In genomic region chr11:62103380-62103911, GRCm38 (mm10) we compare ENCODE assay signal across 11 mouse cellular contexts.
DNase-seq lines count a peak whose midpoint lies in the region; ATAC-seq and TF ChIP-seq lines count a peak whose summit lies in the region.
"Had no signal": no experiment of that assay in that cellular context is flagged by ENCODE, and none has a peak within 500 bp of the region (broad histone marks: within the 10 kb centered on the region; RNA-seq: fewer than 3 reads in every experiment).

No protein-coding gene starts in this region.

- H3K9me3 ChIP-seq in intestine, embryonic 16.5 days (ENCODE audit: control insufficient read depth, low read length), result no peaks in the 10 kb centered on the region
- no peaks in the 10 kb centered on the region for H3K9me3 ChIP-seq in intestine, postnatal 0 days (ENCODE audit: control insufficient read depth)
- H3K9me3 ChIP-seq in megakaryocyte, embryonic 14.5 days, result no peaks in the 10 kb centered on the region
- no peaks in the 10 kb centered on the region for H3K9me3 ChIP-seq in stomach, postnatal 0 days (ENCODE audit: control insufficient read depth, low read length)
- H3K9me3 ChIP-seq: midbrain, embryonic 10.5 days had no signal

- ATAC-seq in intestine, embryonic 16.5 days, result peak; percentile 28; the same call in 1 of the 2 replicates
- ATAC-seq in intestine, postnatal 0 days, result no peak
- peak; percentile 37; the same call in 1 of the 2 replicates for ATAC-seq in granulocyte monocyte progenitor cell, adult 5-6 weeks (replicated peaks; ENCODE audit: poor library complexity, severe bottlenecking)
- no peak for ATAC-seq in stomach, postnatal 0 days (ENCODE audit: low FRiP score, low TSS enrichment)
- ATAC-seq: forebrain, postnatal 0 days had no signal

- peak; percentile 79 for DNase-seq in MEL-GATA-1-ER (ENCODE audit: extremely low read depth, low read depth)
- DNase-seq in cerebellum, postnatal 14 days, result no peak
- no peak for DNase-seq in stomach, postnatal 0 days (ENCODE audit: low spot score)
- DNase-seq: cerebellum, adult 8-10 months; forebrain, postnatal 0 days; kidney, adult 18-20 months had no signal

- TF ChIP-seq CTCF in intestine, postnatal 0 days (IDR thresholded peaks at IDR 0.05; ENCODE audit: low read depth), result no peak
- no peak for TF ChIP-seq CTCF in stomach, postnatal 0 days (IDR thresholded peaks at IDR 0.05; ENCODE audit: low read depth)

- no peak for TF ChIP-seq EP300 in stomach, postnatal 0 days (optimal IDR thresholded peaks at IDR 0.05)

- 31% methylated on average over 3 of the region's 3 CpGs for WGBS in intestine, embryonic 16.5 days
- WGBS in intestine, postnatal 0 days, result 26% methylated on average over 3 of the region's 3 CpGs
- 47% methylated on average over 3 of the region's 3 CpGs for WGBS in stomach, postnatal 0 days

- no peak overlapping the region for H3K9ac ChIP-seq in intestine, embryonic 16.5 days (ENCODE audit: low read depth, low read length)
- H3K9ac ChIP-seq in intestine, postnatal 0 days (ENCODE audit: low read depth, low read length), result no peak overlapping the region
- H3K9ac ChIP-seq in stomach, postnatal 0 days (ENCODE audit: low read length), result no peak overlapping the region
- H3K9ac ChIP-seq: forebrain, postnatal 0 days had no signal

- no peak overlapping the region for H3K4me2 ChIP-seq in intestine, embryonic 16.5 days (ENCODE audit: low read depth, low read length)
- no peak overlapping the region for H3K4me2 ChIP-seq in intestine, postnatal 0 days (replicated peaks; ENCODE audit: low read depth)
- no peak overlapping the region for H3K4me2 ChIP-seq in stomach, postnatal 0 days (replicated peaks; ENCODE audit: low read depth)

- no peak overlapping the region for H3K27ac ChIP-seq in intestine, embryonic 16.5 days (ENCODE audit: low read length)
- H3K27ac ChIP-seq in intestine, postnatal 0 days (ENCODE audit: low read depth, low read length), result no peak overlapping the region
- H3K27ac ChIP-seq in stomach, postnatal 0 days (replicated peaks), result no peak overlapping the region
- H3K27ac ChIP-seq: midbrain, embryonic 10.5 days had no signal

- no peaks in the 10 kb centered on the region for H3K27me3 ChIP-seq in intestine, embryonic 16.5 days (replicated peaks; ENCODE audit: control insufficient read depth, insufficient read depth, low read length)
- H3K27me3 ChIP-seq in intestine, postnatal 0 days (replicated peaks; ENCODE audit: control insufficient read depth, insufficient read depth, low read length), result no peaks in the 10 kb centered on the region
- H3K27me3 ChIP-seq in megakaryocyte, embryonic 14.5 days (replicated peaks), result no peaks in the 10 kb centered on the region
- no peaks in the 10 kb centered on the region for H3K27me3 ChIP-seq in stomach, postnatal 0 days (ENCODE audit: control insufficient read depth, insufficient read depth, low read length)

- no peaks in the 10 kb centered on the region for H3K36me3 ChIP-seq in intestine, embryonic 16.5 days (ENCODE audit: control insufficient read depth, insufficient read depth, low read length)
- no peaks in the 10 kb centered on the region for H3K36me3 ChIP-seq in intestine, postnatal 0 days (ENCODE audit: control insufficient read depth, insufficient read depth)
- H3K36me3 ChIP-seq in megakaryocyte, embryonic 14.5 days (replicated peaks; ENCODE audit: low read length), result peaks cover 16% of the 10 kb centered on the region
- no peaks in the 10 kb centered on the region for H3K36me3 ChIP-seq in stomach, postnatal 0 days (ENCODE audit: control insufficient read depth, insufficient read depth, low read length)
- H3K36me3 ChIP-seq: midbrain, embryonic 10.5 days had no signal

- peaks cover 10% of the 10 kb centered on the region for H3K4me1 ChIP-seq in intestine, embryonic 16.5 days (ENCODE audit: control insufficient read depth, insufficient read depth, low read length)
- no peaks in the 10 kb centered on the region for H3K4me1 ChIP-seq in intestine, postnatal 0 days (replicated peaks; ENCODE audit: control insufficient read depth, insufficient read depth, low read length)
- H3K4me1 ChIP-seq in megakaryocyte, embryonic 14.5 days, result peaks cover 82% of the 10 kb centered on the region
- H3K4me1 ChIP-seq in stomach, postnatal 0 days (replicated peaks; ENCODE audit: control insufficient read depth, insufficient read depth), result no peaks in the 10 kb centered on the region

- no peak overlapping the region for H3K4me3 ChIP-seq in intestine, embryonic 16.5 days (ENCODE audit: low read length)
- H3K4me3 ChIP-seq in intestine, postnatal 0 days (ENCODE audit: low read depth, low read length), result no peak overlapping the region
- peak overlapping the region; percentile 81 for H3K4me3 ChIP-seq in megakaryocyte, embryonic 14.5 days (replicated peaks)
- H3K4me3 ChIP-seq in stomach, postnatal 0 days (ENCODE audit: low read depth, low read length), result no peak overlapping the region
- H3K4me3 ChIP-seq: midbrain, embryonic 10.5 days had no signal

Comparison
In these comparisons a context has a peak if more than half of its experiments do, and no peak if none do; other contexts are left out.
1. ATAC-seq: peak in intestine, embryonic 16.5 days (single experiment) and granulocyte monocyte progenitor cell, adult 5-6 weeks (single experiment); none in intestine, postnatal 0 days (single experiment) and stomach, postnatal 0 days (single experiment).